In the genomic region with DNA sequence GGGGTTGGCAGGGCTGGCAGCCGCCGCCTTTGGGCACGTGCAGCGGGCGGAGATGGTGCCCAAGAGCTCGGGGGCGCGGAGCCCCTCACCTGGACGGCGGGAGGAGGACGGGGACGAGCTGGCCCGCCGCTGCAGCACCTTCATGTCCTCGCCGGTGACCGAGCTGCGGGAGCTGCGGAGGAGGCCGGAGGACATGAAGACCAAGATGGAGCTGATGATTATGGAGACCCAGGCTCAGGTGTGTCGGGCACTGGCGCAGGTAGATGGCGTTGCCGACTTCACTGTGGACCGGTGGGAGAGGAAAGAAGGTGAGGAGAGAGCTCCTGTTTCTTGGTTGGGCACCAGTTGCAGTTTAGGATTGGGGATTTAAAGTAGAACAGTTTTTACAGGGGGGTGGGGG, we compare ENCODE assay signal across 8 mouse cellular contexts. TPM values are rescaled to one million over a fixed set of nuclear protein-coding genes. Genes with fewer than 3 reads are reported as not detected.
DNase-seq lines count a peak whose midpoint lies in the region; ATAC-seq lines count a peak whose summit lies in the region.

No protein-coding gene starts in this region.

- no peaks in the 10 kb centered on the region for H3K4me1 ChIP-seq in brown adipose tissue, adult 24 weeks (ENCODE audit: control insufficient read depth, insufficient read depth, insufficient read length, low read length)
- peaks cover 6% of the 10 kb centered on the region for H3K4me1 ChIP-seq in intestine, embryonic 16.5 days (ENCODE audit: control insufficient read depth, insufficient read depth, low read length)
- H3K4me1 ChIP-seq in midbrain, embryonic 13.5 days (replicated peaks), result peaks cover 9% of the 10 kb centered on the region

- H3K4me3 ChIP-seq in brown adipose tissue, adult 24 weeks (ENCODE audit: insufficient read depth, low read depth, low read length), result peak overlapping the region; percentile 84
- H3K4me3 ChIP-seq in intestine, embryonic 16.5 days (ENCODE audit: low read length), result peak overlapping the region; percentile 97
- H3K4me3 ChIP-seq in midbrain, embryonic 13.5 days (replicated peaks), result peak overlapping the region; percentile 88

- H3K27ac ChIP-seq in brown adipose tissue, adult 24 weeks (replicated peaks; ENCODE audit: low read depth, low read length), result no peak overlapping the region
- peak overlapping the region; percentile 92 for H3K27ac ChIP-seq in intestine, embryonic 16.5 days (ENCODE audit: low read length)
- peak overlapping the region; percentile 81 for H3K27ac ChIP-seq in midbrain, embryonic 13.5 days

- under 1% methylated on average over 25 of the region's 25 CpGs for WGBS in intestine, embryonic 16.5 days
- under 1% methylated on average over 24 of the region's 25 CpGs for WGBS in midbrain, embryonic 13.5 days

- peak overlapping the region; percentile 93 for H3K9ac ChIP-seq in intestine, embryonic 16.5 days (ENCODE audit: low read depth, low read length)
- H3K9ac ChIP-seq in midbrain, embryonic 13.5 days (replicated peaks), result peak overlapping the region; percentile 86

- H3K4me2 ChIP-seq in intestine, embryonic 16.5 days (ENCODE audit: low read depth, low read length), result peak overlapping the region; percentile 78
- H3K4me2 ChIP-seq in midbrain, embryonic 13.5 days (replicated peaks), result peak overlapping the region; percentile 86

- peaks cover 10% of the 10 kb centered on the region; the same call in 1 of the 2 replicates for H3K36me3 ChIP-seq in intestine, embryonic 16.5 days (ENCODE audit: control insufficient read depth, insufficient read depth, low read length)
- peaks cover 26% of the 10 kb centered on the region for H3K36me3 ChIP-seq in midbrain, embryonic 13.5 days

- DNase-seq in lung, adult 18-20 months, result peak; percentile 12 to 29
- no peak for DNase-seq in lung, postnatal 10 days
- DNase-seq in thymus, adult 18-20 months, result no peak
- no peak for DNase-seq in spleen, adult 12 weeks (ENCODE audit: low spot score)
- DNase-seq in cerebellum, postnatal 4 days (ENCODE audit: low spot score in 2 of 2), result no peak

- H3K9me3 ChIP-seq in intestine, embryonic 16.5 days (ENCODE audit: control insufficient read depth, low read length), result no peaks in the 10 kb centered on the region
- H3K9me3 ChIP-seq in midbrain, embryonic 13.5 days, result no peaks in the 10 kb centered on the region

- ATAC-seq in intestine, embryonic 16.5 days, result peak; percentile 26
- ATAC-seq in midbrain, embryonic 13.5 days, result no peak

- no peaks in the 10 kb centered on the region for H3K27me3 ChIP-seq in intestine, embryonic 16.5 days (replicated peaks; ENCODE audit: control insufficient read depth, insufficient read depth, low read length)
- no peaks in the 10 kb centered on the region; the same call in 1 of the 2 replicates for H3K27me3 ChIP-seq in midbrain, embryonic 13.5 days

RNA-seq across cellular contexts. Expression of gene Cpox, which starts 0.6 kb away (rescaled TPM):
- 3.0 and 4.6 TPM in 2 replicates for polyA plus RNA-seq in brown adipose tissue, adult 24 weeks (2012; ENCODE audit: insufficient read depth, insufficient read length, missing spikeins)
- polyA plus RNA-seq in intestine, embryonic 16.5 days (2015; fragmentation: Nextera tagmentation; extraction: Ambion mirVana), result 60.6 and 70.3 TPM in 2 replicates
- 7.1 and 10.6 TPM in 2 replicates for polyA plus RNA-seq in midbrain, embryonic 13.5 days (2015; fragmentation: Nextera tagmentation; extraction: Ambion mirVana)

RNA-seq across cellular contexts. Expression of gene E330017A01Rik, which starts 32.1 kb away (rescaled TPM):
- polyA plus RNA-seq in brown adipose tissue, adult 24 weeks (2012; ENCODE audit: insufficient read depth, insufficient read length, missing spikeins), result not detected in 2 replicates
- polyA plus RNA-seq in intestine, embryonic 16.5 days (2015; fragmentation: Nextera tagmentation; extraction: Ambion mirVana), result not detected in 2 replicates
- polyA plus RNA-seq in midbrain, embryonic 13.5 days (2015; fragmentation: Nextera tagmentation; extraction: Ambion mirVana), result not detected in 2 replicates

RNA-seq across cellular contexts. Expression of gene Gpr15, which starts 48.2 kb away (rescaled TPM):
- polyA plus RNA-seq in brown adipose tissue, adult 24 weeks (2012; ENCODE audit: insufficient read depth, insufficient read length, missing spikeins), result not detected in 2 replicates
- polyA plus RNA-seq in intestine, embryonic 16.5 days (2015; fragmentation: Nextera tagmentation; extraction: Ambion mirVana), result 0.11 and 0.24 TPM in 2 replicates
- polyA plus RNA-seq in midbrain, embryonic 13.5 days (2015; fragmentation: Nextera tagmentation; extraction: Ambion mirVana), result not detected in 2 replicates

RNA-seq across cellular contexts. Expression of gene Gm813, which starts 53.9 kb away (rescaled TPM):
- polyA plus RNA-seq in brown adipose tissue, adult 24 weeks (2012; ENCODE audit: insufficient read depth, insufficient read length, missing spikeins), result not detected in 2 replicates
- polyA plus RNA-seq in intestine, embryonic 16.5 days (2015; fragmentation: Nextera tagmentation; extraction: Ambion mirVana), result not detected in 2 replicates
- polyA plus RNA-seq in midbrain, embryonic 13.5 days (2015; fragmentation: Nextera tagmentation; extraction: Ambion mirVana), result not detected in 2 replicates

RNA-seq across cellular contexts. Expression of gene Cldnd1, which starts 57.1 kb away (rescaled TPM):
- polyA plus RNA-seq in brown adipose tissue, adult 24 weeks (2012; ENCODE audit: insufficient read depth, insufficient read length, missing spikeins), result 22.5 and 41.1 TPM in 2 replicates
- polyA plus RNA-seq in intestine, embryonic 16.5 days (2015; fragmentation: Nextera tagmentation; extraction: Ambion mirVana), result 93.7 and 97.5 TPM in 2 replicates
- polyA plus RNA-seq in midbrain, embryonic 13.5 days (2015; fragmentation: Nextera tagmentation; extraction: Ambion mirVana), result 113 and 119 TPM in 2 replicates

Comparison
In these comparisons a context has a peak if more than half of its experiments do, and no peak if none do; other contexts are left out.
1. DNase-seq: peak in lung, adult 18-20 months (2 of 2); none in lung, postnatal 10 days (single experiment), thymus, adult 18-20 months (0 of 2), spleen, adult 12 weeks (single experiment) and cerebellum, postnatal 4 days (0 of 2).
2. Peak in every context shown above with its lines, with median percentiles within 50 percentile points of each other: H3K4me3 ChIP-seq.